8 mouse cellular contexts compared by ENCODE assay signal in the genomic region with DNA sequence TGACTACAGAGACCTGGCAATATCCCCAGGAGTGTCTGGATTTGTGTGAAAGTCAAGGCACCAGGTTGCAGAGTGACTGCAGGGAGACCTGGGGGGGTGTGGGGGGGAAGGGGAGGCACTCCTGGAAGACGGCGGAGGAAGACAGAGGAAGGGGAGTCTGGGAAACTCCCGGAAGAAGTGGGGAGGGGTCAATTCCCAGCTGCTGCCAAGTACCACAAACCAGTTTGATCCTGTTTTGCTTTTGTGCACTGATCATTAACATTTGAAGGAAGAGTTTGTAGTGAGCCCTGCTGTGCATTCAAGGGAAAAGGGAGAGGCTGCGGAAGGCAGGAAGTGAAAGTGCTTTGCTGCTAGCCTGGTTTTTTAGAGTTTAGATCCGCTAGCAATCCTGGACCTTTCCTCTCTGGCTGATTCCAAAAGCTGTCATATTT. TPM values are rescaled to one million over a fixed set of nuclear protein-coding genes. Genes with fewer than 3 reads are reported as not detected.
A peak's percentile ranks its signal among the peaks of the same experiment; 100 is the strongest.
DNase-seq lines count a peak whose midpoint lies in the region; ATAC-seq and TF ChIP-seq lines count a peak whose summit lies in the region.

No protein-coding gene starts in this region.

- intact Hi-C loops in heart, postnatal 14 days (cut with DNase I), result no loop called here

- peak; percentile 88 for DNase-seq in heart, adult 11 months
- no peak for DNase-seq in heart, postnatal 14 days
- DNase-seq in midbrain, postnatal 0 days (ENCODE audit: low spot score), result peak; percentile 68
- no peak for DNase-seq in urinary bladder, adult 18-20 months (ENCODE audit: low spot score in 2 of 2)
- no peak for DNase-seq in spleen, adult 18-20 months
- DNase-seq in thymus, postnatal 25 days, result no peak

- H3K36me3 ChIP-seq in forebrain, embryonic 13.5 days (ENCODE audit: poor library complexity, severe bottlenecking), result no peaks in the 10 kb centered on the region
- H3K36me3 ChIP-seq in kidney, embryonic 15.5 days, result no peaks in the 10 kb centered on the region
- no peaks in the 10 kb centered on the region for H3K36me3 ChIP-seq in midbrain, postnatal 0 days (ENCODE audit: insufficient read depth, low read length)

- TF ChIP-seq CTCF in midbrain, postnatal 0 days (IDR thresholded peaks at IDR 0.05), result no peak

- 0 out of 2 replicates have a peak overlapping the region, but pooled peaks have one; percentile 6 for H3K4me3 ChIP-seq in forebrain, embryonic 13.5 days
- peak overlapping the region; percentile 16 for H3K4me3 ChIP-seq in kidney, embryonic 15.5 days (replicated peaks)
- H3K4me3 ChIP-seq in midbrain, postnatal 0 days (ENCODE audit: low read depth, low read length), result no peak overlapping the region

- peaks cover 26% of the 10 kb centered on the region for H3K4me1 ChIP-seq in forebrain, embryonic 13.5 days
- H3K4me1 ChIP-seq in kidney, embryonic 15.5 days, result peaks cover 37% of the 10 kb centered on the region
- peaks cover 5% of the 10 kb centered on the region; the same call in 1 of the 2 replicates for H3K4me1 ChIP-seq in midbrain, postnatal 0 days (ENCODE audit: insufficient read depth, low read length)

- peak overlapping the region; percentile 40; the same call in 1 of the 2 replicates for H3K9ac ChIP-seq in forebrain, embryonic 13.5 days
- no peak overlapping the region for H3K9ac ChIP-seq in kidney, embryonic 15.5 days
- no peak overlapping the region for H3K9ac ChIP-seq in midbrain, postnatal 0 days (replicated peaks; ENCODE audit: low read length, poor library complexity, severe bottlenecking)

- no peaks in the 10 kb centered on the region for H3K27me3 ChIP-seq in forebrain, embryonic 13.5 days
- no peaks in the 10 kb centered on the region for H3K27me3 ChIP-seq in kidney, embryonic 15.5 days
- H3K27me3 ChIP-seq in midbrain, postnatal 0 days (ENCODE audit: insufficient read depth, low read length), result no peaks in the 10 kb centered on the region

- no peak overlapping the region for H3K27ac ChIP-seq in forebrain, embryonic 13.5 days
- H3K27ac ChIP-seq in kidney, embryonic 15.5 days, result peak overlapping the region; percentile 67
- H3K27ac ChIP-seq in midbrain, postnatal 0 days (ENCODE audit: low read depth, low read length), result 0 out of 2 replicates have a peak overlapping the region, but pooled peaks have one; percentile 3

- H3K4me2 ChIP-seq in forebrain, embryonic 13.5 days, result peak overlapping the region; percentile 47
- peak overlapping the region; percentile 44 for H3K4me2 ChIP-seq in kidney, embryonic 15.5 days
- peak overlapping the region; percentile 23 for H3K4me2 ChIP-seq in midbrain, postnatal 0 days (ENCODE audit: low read depth, low read length, poor library complexity, severe bottlenecking)

- ATAC-seq in forebrain, embryonic 13.5 days, result peak; percentile 76
- ATAC-seq in kidney, embryonic 15.5 days (replicated peaks; ENCODE audit: low FRiP score), result peak; percentile 65
- peak; percentile 57 for ATAC-seq in midbrain, postnatal 0 days (ENCODE audit: low FRiP score)

- under 1% methylated on average over 5 of the region's 5 CpGs for WGBS in forebrain, embryonic 13.5 days
- 5% methylated on average over 5 of the region's 5 CpGs for WGBS in kidney, embryonic 15.5 days
- WGBS in midbrain, postnatal 0 days, result 2% methylated on average over 5 of the region's 5 CpGs

- H3K9me3 ChIP-seq in forebrain, embryonic 13.5 days (replicated peaks), result no peaks in the 10 kb centered on the region
- no peaks in the 10 kb centered on the region for H3K9me3 ChIP-seq in kidney, embryonic 15.5 days (replicated peaks)
- H3K9me3 ChIP-seq in midbrain, postnatal 0 days (ENCODE audit: low read length), result no peaks in the 10 kb centered on the region

RNA-seq across cellular contexts. Expression of a gene that starts 9.1 kb away (rescaled TPM):
- under 1 TPM; 0.55 to 0.78 TPM for total RNA-seq in heart, postnatal 14 days (2021)
- 0.08 TPM in 1 of 2 replicates, not detected in the other for polyA plus RNA-seq in forebrain, embryonic 13.5 days (2015; fragmentation: Nextera tagmentation; extraction: Ambion mirVana)
- 7.8 and 8.5 TPM in 2 replicates for polyA plus RNA-seq in kidney, embryonic 15.5 days (2015; fragmentation: Nextera tagmentation; extraction: Ambion mirVana)
- total RNA-seq in midbrain, postnatal 0 days (2014; rRNA removed), result 0.16 and 0.19 TPM in 2 replicates
- polyA plus RNA-seq in midbrain, postnatal 0 days (2015; fragmentation: Nextera tagmentation; extraction: Ambion mirVana), result 0.21 TPM in 1 of 2 replicates, not detected in the other

RNA-seq across cellular contexts. Expression of a gene that starts 55.6 kb away (rescaled TPM):
- total RNA-seq in heart, postnatal 14 days (2021), result not detected
- not detected in 2 replicates for polyA plus RNA-seq in forebrain, embryonic 13.5 days (2015; fragmentation: Nextera tagmentation; extraction: Ambion mirVana)
- not detected in 2 replicates for polyA plus RNA-seq in kidney, embryonic 15.5 days (2015; fragmentation: Nextera tagmentation; extraction: Ambion mirVana)
- total RNA-seq in midbrain, postnatal 0 days (2014; rRNA removed), result not detected in 2 replicates
- polyA plus RNA-seq in midbrain, postnatal 0 days (2015; fragmentation: Nextera tagmentation; extraction: Ambion mirVana), result not detected in 2 replicates

Comparison
In these comparisons a context has a peak if more than half of its experiments do, and no peak if none do; other contexts are left out.
1. DNase-seq: peak in heart, adult 11 months (single experiment) and midbrain, postnatal 0 days (single experiment); none in heart, postnatal 14 days (0 of 2), urinary bladder, adult 18-20 months (0 of 2), spleen, adult 18-20 months (0 of 2) and thymus, postnatal 25 days (single experiment).
2. Peak in every context shown above with its lines, with median percentiles within 50 percentile points of each other: ATAC-seq and H3K4me2 ChIP-seq.